Mouse (Mus musculus): ENCODE results near the gene Sptbn4.
"Not testable (repeated sequence)": the region's sequence is repeated elsewhere in the genome, so short reads cannot be mapped to it uniquely, and the experiment has no call there.

The Sptbn4 gene

GRCm38 (mm10) chr7:27447419-27448286 is at the start of gene Sptbn4, which contains the start of gene Blvrb:
Sptbn4 (minus strand) TSS chr7:27447686.
Blvrb (plus strand) TSS chr7:27447978.
- in situ Hi-C loops (cut with MboI), result no loop called here

- in situ Hi-C loops (cut with MboI), result not testable (repeated sequence)
These were observed 47.3 kb upstream of the Sptbn4 start for GRCm38 (mm10) chr7:27494659-27495367.

- in situ Hi-C loops (cut with MboI), result no loop called here
These were observed 46.0 kb upstream of the Sptbn4 start for GRCm38 (mm10) chr7:27493450-27493849.

- in situ Hi-C loops (cut with MboI), result no loop called here
These were observed 45.5 kb upstream of the Sptbn4 start for GRCm38 (mm10) chr7:27493022-27493421.

GRCm38 (mm10) chr7:27491856-27492255 is 44.4 kb upstream of the Sptbn4 start:
- in situ Hi-C loops (cut with MboI), result no loop called here

GRCm38 (mm10) chr7:27490543-27491329 is 43.2 kb upstream of the Sptbn4 start:
- in situ Hi-C loops (cut with MboI), result no loop called here

GRCm38 (mm10) chr7:27490227-27490542 is 42.7 kb upstream of the Sptbn4 start:
- in situ Hi-C loops (cut with MboI), result no loop called here

GRCm38 (mm10) chr7:27489270-27489869 is 41.9 kb upstream of the Sptbn4 start:
- in situ Hi-C loops (cut with MboI), result no loop called here

GRCm38 (mm10) chr7:27487740-27488268 is 40.3 kb upstream of the Sptbn4 start:
- in situ Hi-C loops (cut with MboI), result no loop called here

GRCm38 (mm10) chr7:27486770-27487697 is 39.5 kb upstream of the Sptbn4 start, which contains the start of gene Sertad1:
Sertad1 (plus strand) TSS chr7:27486910.
- in situ Hi-C loops (cut with MboI), result no loop called here

GRCm38 (mm10) chr7:27486102-27486769 is 38.8 kb upstream of the Sptbn4 start:
- in situ Hi-C loops (cut with MboI), result no loop called here

GRCm38 (mm10) chr7:27483860-27484259 is 36.4 kb upstream of the Sptbn4 start:
- in situ Hi-C loops (cut with MboI), result no loop called here

- in situ Hi-C loops (cut with MboI), result no loop called here
These were observed 34.1 kb upstream of the Sptbn4 start for GRCm38 (mm10) chr7:27481627-27481969.

- in situ Hi-C loops (cut with MboI), result no loop called here
These were observed 33.6 kb upstream of the Sptbn4 start for GRCm38 (mm10) chr7:27480927-27481626.

GRCm38 (mm10) chr7:27480506-27480905 is 33.0 kb upstream of the Sptbn4 start:
- in situ Hi-C loops (cut with MboI), result no loop called here

- in situ Hi-C loops (cut with MboI), result no loop called here
These were observed 32.3 kb upstream of the Sptbn4 start for GRCm38 (mm10) chr7:27479750-27480149.

- in situ Hi-C loops (cut with MboI), result no loop called here
These were observed 31.1 kb upstream of the Sptbn4 start for GRCm38 (mm10) chr7:27478561-27478960.

- in situ Hi-C loops (cut with MboI), result no loop called here
These were observed 28.7 kb upstream of the Sptbn4 start for GRCm38 (mm10) chr7:27476098-27476635.

GRCm38 (mm10) chr7:27475596-27475995 is 28.1 kb upstream of the Sptbn4 start:
- in situ Hi-C loops (cut with MboI), result no loop called here

Data from mature B cell (primary cell).